Mouse (Mus musculus) fibroblast of lung, adult 2 months (primary cell): ENCODE measurements at regions not wholly inside any gene's neighbourhood (a gene's known extent, or its start where the extent isn't known, plus 50 kb on each side); places are given as distances from the start of the nearest gene placed in this dataset.

Source experiments
- DNase-seq: peaks from one replicate; pipeline ENCODE4 v3.0.0-alpha.2; 2011; ENCODE audit warnings: low read depth

DNA sequence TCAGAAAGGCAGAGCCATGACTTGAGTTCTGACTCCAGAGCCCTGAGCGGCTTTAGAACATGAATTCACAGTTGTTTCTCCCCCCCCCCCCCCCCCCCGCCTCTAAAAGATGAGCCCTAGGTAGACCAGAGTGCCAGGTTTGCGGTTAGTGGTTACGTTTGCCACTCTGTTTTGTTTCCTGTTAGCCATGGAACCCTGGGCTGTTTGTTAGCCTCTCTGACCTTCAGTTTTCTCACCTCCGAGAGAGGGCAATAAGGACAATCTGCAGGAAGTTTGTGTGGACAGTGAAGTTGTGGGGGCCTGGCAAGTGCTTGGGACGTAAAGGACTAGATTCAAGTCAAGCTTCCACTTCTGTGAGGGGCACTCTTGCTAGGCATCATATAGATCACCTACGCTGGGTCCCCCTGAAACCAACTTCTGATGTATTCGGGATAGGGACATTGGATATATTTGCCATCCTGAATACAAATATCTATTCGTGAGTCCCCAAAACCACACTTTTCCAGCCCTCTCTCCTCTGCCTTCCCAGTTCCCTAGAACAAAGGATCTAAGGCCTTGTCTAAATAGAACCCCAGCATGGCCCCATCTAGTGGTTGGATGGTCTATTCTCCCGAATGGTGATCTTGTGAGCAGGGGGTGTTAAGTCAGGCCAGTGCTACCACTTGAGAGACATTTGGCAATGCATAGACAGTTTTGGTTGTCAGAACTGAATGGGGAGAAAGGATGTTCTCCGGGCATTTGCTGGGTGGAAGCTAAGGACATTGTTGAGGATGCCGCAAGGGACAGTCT is 145.4 kb upstream of the Tle3 start:
- no peak for DNase-seq

DNA sequence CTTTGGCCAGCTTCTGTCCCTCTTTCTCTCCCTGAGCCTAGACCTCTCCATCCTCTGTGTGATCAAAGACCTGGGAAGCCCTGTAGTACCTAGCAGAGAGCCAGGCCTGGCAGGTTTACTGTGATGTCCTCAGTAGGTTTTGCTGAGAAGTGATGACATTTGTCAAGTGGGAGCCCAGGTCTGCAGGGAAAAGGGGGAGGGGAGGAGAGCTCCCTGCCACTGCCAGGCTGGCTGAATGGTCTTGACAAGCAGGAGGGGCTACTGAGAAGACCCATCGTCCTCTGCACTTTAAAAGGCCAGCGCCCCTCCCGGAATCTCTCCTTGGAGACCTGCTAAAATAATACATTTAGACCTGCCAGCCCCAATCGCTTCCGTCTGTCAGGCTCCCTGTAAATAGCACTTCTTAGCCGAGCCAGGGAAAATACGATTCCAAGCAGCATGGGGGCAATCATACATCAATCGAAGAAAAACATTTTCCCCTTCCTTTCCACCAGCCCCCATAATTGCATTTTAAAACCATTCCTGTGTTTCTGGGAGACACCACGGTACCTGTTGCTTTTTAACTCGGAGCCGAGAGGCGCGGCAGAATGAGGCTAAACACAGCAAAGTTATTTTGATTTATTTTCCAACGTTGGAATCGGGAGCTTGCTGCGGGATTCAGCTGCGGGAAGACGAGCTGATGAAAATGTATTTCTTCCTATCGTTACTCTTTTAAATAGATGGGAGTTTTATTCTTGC is 144.5 kb upstream of the Tle3 start:
- DNase-seq: no peak

DNA sequence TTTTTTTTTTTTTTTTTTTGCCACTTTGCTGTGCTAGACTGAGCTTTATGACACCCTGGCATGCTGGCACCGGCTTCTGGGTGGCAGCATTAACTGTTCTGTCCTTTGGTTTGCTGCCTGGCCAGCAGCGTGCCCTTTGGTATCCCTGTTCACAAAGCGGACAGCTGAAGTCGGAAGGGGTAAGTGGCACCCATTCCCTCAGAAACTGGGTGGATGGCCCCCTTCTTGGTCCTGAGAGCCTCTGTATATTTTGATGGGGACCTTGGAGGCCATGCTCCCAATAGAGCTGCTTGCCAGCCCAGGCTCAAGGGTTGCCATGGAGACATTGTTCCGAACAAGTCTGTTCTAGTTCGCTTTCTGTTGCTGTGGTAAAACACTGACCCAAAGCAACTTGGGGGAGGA is 143.9 kb upstream of the Tle3 start:
- DNase-seq: no peak

DNA sequence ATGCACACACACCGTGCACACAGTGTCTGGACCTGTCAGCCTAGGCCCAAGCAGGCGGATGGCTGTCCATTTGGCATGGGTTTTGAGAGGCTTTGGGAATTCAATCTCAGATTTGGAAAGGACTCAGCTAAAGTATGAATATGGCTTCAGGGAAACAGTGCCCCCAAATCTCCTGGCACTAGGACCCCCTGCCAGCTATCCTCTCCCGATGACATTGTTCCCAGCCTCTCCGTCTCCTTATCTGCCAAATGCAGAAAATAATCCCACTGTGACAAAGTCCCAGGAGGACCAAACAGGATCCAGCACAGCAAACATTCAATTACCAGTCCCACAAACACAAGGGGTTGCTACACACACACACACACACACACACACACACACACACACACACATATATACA is 141.9 kb upstream of the Tle3 start:
- no peak for DNase-seq

DNA sequence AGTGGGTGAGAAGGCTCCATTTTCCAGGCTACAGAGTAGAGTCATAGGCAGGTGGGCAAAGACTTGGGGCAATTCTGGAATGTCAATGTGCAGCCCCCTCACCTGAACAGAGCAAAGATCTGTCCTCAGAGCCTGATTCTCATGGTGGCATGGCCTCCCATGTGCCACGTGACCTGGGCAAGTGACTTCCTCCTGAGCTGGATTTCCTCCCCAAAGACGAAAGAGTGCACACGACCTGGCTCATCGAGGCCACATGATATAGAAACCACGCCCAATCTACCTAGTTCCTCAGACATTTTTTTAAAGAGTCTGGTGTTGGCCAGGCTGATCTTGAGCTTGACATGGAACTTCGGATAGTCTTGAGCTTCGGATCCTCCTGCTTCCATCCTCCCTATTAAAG is 139.5 kb upstream of the Tle3 start:
- DNase-seq: no peak

DNA sequence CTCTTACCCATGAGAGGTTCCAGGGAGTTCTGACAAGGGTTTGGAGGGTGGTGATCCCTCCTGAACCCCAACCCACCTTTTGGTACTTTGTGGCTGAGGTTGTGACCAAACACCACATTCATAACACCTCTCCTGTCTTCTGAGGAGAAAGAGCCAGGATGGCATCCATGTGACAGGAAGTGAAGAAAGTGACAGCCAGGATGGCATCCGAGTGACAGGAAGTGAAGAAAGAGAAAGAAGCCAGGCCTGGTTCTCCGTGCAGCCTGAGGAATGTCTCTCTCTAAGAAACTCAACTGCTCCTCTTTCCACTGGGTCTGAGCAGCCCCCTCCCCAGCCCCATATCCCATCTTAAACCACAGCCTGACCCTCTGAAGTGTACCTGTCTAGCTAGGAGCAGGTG is 138.9 kb upstream of the Tle3 start:
- DNase-seq: no peak

DNA sequence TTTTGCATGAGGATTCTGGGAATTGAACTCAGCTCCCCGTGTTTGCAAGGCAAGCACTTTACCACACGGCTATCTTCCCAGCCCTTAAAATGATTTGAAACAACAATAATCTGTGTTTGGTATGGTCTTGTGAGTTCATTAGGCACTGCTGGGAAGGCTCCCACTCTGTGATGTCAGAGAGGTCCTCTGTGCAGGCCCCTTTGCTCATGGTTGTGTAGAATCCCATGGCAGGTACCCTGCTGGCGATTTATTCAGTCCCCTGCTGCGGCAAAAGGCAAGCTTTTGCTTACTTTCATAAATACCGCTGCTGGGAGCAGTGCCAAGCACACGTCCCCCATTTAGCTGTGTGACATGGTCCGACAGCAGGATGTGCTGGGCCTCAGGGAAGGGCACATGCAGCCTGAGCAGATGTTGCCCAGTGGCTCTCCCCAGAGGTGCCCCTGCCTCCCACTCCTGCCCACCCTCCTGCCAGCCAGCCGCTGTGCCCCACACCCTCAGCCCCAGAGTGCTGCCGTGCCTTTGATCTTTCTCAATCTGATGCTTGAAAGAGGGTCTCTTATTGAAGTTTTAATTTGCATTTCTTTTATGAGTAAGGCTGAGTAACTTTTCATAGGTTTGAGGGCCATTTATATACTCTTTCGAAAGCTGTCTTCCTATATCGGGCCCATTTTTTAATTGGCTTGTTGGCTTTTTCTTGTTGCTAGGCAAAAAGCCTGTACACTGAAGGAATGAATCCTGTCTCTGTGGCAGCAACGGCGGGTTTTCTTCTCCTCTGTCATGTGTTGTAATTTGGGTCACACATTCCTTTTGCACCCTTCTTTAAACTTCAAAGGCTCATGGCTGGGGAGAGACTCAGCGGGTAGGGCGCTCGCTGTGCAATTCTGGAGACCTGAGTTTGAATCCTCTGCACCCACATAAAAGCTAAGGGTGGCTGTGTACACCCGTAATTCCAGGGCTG is 136.2 kb upstream of the Tle3 start:
- no peak for DNase-seq

DNA sequence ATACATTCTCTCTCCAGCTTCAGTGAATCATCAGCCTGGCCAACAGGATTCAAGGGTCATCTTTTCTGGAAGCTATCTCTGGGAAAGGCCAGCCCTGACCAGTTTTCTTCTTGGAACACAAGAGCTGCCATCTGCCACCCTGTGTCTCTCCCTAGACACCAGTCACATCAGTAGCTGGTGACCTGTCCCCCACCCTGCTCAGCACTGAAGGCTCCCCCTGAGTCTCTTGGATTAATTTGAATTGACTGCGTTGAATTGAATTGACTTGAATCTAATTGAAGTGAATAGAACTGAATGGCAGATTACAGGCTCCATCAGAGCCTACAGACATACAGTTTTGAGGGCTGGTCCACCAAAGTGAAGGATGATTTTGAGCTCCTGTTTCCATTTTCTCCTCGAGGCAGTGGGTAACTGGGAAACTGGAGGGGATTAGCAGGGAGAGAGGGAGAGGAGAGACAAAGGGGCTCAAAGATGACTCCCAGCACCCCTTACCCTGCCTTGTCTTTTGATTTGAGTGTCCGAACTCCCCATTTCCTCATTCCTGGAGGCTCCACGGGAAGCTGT is 133.4 kb upstream of the Tle3 start:
- no peak for DNase-seq

DNA sequence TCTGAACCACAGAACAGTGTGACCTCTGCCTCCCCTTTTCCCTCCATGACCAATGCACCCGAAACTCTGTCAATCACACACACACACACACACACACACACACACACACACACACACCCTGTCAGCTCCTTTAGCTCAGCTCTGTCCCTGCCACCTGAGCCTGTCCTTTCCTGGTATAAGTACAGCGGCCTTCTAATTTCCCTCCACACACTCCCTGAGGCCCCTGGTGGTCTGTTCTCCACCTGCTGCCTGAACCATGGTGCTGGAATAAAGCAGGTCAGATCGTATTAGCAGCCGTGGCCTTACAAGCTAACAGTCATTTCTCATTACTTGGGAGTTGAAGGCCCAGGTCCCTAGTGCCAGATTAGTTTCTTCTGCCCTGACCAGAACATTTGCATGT is 132.8 kb upstream of the Tle3 start:
- no peak for DNase-seq

DNA sequence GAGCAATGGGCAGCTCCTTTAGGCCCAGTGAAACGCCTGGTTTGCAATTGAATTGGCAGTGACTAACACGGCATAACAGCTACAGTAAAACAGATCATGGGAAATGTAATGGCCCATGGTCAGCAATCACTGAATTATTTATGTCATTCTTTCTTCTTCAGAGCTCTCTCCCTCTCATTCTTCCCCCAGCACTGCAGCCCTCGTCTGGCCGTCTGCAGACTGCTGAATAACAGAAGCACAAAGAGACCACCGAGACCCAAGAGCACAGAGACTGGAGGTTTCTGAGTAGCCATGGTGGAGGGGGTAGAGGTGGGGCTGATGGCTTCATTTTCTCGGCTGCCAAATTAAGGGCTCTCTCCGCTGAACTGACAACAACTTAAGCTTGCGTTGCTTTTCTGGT is 130.7 kb upstream of the Tle3 start:
- no peak for DNase-seq

DNA sequence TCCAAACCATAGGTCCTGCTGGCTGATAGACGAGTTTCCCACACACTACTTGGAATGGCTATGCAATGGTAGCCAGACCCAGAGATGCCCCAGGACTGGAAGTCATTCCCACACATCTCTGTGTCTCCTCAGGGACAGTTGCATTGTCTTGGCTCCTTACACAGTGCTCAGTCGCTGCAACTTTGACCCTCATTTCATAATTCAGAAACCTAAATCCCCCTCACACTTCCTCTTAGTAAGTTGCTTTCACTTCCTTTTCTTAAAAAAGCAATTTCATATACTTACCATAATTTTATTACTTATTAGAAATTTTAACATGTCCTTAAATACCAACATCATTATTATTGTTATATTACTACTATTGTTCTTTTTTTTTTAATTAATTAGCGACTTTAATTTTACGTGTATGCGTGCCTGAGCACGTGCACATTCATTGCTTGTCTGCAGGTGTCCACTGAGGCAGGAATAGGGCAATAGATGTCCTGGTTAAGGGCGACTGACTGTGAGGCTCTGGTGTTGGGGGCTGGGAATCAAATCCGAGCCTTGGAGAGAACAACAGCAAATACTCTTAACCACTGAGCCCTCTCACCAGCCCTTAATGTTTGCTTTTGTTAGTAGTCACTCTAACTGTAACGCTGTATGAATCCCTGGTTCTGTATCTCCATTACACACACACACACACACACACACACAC is 129.9 kb upstream of the Tle3 start:
- no peak for DNase-seq

DNA sequence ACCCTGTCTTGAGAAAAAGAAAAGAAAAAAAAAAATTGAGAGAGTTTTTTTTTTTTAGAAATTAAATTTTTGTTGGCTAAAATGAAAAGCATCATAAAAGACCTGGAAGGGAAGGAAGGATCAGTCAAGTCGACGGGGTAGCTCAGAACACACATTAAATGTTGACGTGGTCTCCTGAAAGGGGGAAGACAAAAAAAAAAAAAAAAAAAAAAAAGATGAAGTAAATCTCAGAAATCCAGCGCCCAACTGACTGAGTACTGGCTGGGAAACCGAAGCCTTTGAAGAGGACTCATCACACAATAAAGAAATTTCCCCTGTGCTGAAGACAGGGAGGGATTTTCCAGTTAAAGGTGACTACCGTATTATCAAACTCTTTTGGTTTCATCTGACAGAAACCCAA is 128.9 kb upstream of the Tle3 start:
- DNase-seq: no peak

DNA sequence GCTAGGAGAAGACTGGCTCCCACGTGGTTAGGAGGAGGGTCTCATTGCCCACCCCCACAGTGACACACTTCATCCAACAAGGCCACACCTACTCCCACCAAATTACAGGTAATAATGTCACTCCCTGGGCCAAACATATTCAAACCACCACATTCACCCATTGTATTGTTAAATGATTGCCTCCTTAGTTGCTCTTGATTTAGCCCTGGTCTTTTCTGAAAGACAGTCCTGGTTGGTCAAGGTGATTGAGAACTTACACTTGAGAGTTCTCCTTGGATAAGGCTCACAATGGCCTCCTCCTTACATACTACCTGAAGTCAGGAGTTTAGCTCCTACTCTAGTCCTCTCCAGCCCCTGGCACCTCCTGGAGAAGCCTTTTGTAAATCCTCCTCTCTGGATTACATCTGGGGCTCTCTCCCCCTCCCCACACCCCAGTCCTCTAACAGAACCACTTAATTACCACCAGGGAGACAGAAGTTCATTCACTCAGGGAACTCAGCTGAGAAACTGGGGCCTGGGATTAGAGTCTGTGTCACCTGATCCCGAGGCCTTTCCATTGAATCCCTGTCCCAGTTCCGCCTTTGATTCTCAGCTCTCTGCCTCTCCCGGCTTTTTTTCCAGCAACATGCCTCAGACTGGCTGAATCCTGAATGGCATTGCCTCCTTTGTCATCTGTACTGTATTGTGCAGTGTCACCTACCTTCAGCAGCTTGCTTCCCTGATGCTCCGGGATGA is 122.3 kb upstream of the Tle3 start:
- no peak for DNase-seq

DNA sequence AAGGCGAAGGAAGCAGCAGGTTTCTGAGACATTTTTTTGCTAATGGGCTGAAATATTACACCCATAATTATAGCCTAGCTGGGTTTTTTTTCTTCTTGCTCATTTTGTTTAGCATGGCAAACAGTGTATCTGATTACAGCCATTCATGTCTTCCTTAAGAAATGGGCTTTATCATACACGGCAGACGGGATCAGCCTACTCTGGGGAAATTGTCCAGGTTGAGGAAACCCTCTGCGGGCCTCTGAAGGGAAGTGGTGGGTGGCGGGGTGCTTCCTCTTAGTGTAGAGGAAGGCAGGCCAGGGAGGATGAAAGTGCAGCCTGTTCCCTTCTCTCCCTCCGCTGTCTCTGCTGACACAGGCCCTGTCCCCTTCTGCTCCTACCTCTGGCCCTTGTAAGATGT is 120.6 kb upstream of the Tle3 start:
- no peak for DNase-seq

DNA sequence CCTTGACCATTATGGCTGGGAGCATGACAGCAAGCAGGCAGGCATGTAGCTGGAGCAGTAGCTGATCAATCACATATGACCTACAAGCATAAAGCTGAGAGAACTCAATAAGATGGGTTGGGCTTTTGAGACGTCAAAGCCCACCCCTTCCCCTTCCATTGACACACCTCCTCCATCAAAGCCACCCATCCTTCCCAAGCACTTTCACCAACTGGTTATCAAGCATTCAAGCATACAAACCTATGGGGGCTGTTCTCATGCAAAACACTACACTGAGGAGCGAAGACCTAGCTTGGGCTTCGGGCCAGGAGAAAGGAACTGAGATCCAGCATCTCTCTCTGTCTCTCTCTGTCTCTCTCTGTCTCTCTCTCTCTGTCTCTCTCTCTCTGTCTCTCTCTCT is 118.4 kb upstream of the Tle3 start:
- DNase-seq: no peak

DNA sequence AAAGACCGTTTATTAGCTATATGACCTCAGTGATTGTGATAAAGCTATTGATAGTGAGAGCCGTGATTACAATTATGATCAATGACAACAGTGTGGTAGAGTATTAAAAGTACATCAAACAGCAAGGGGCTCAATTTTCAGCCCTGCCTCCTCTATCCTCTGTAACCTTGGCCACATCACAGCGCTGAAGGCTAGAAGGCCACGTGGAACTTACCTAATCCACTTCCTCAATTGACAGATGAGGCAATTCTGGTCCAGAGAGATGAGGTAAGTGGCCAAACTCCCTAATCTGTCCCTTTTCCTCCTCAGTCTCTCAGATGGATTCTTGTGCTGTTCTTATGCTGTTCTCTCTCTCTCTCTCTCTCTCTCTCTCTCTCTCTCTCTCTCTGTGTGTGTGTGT is 114.7 kb upstream of the Tle3 start:
- DNase-seq: no peak

DNA sequence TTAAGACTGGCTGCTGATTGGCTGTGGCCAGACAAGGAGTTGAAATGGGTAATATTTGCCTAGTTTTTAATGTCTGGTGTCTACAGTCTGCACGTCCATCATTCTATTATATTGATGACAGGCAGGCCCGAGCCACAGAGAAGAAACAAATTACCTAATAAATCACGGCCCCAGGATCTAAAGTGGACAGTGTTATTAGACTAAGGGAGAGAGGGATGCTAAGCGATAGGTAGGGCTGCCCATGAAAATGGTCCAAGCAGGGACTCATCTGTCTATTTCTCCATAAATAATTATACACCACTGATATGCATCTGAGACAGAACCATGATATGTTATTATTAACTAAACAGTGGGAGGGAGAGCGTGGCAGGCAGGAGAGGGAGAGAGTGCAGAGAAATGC is 114.1 kb upstream of the Tle3 start:
- DNase-seq: no peak

DNA sequence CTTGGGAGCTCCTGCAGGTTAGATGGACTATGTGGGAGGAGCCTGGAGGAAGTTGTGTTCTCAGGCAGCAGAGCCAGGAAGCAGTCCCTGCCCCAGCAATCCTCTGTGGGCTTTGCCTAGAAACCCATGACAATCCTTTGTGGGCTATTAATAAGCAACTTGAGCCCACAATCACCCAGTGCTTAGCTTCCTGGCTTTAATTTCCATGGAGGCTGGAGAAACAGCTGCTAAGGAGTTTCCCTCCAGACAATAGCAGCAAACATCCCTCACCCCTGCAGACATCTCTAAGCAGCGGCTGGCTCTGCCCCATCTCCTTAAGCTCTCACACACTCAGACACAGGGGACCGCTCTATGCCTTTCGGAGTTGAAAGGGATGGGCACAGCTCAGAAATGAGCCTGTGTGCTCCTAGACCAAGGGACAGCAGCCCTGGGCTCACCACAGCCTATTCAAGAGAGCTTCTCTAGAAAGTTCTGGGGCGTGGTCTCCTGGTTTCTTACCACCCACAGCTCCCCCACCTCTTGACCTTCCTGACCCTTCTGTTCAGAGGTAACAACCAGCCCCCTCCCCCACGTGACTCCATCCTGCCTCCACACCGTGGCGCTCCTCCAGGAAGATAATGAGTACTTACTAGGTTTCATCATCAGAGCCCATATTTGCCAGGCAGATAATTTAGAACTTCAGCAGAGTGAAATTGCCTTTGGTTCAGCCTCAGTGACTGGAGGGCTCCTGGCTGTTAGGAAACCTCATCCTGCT is 112.6 kb upstream of the Tle3 start:
- no peak for DNase-seq

DNA sequence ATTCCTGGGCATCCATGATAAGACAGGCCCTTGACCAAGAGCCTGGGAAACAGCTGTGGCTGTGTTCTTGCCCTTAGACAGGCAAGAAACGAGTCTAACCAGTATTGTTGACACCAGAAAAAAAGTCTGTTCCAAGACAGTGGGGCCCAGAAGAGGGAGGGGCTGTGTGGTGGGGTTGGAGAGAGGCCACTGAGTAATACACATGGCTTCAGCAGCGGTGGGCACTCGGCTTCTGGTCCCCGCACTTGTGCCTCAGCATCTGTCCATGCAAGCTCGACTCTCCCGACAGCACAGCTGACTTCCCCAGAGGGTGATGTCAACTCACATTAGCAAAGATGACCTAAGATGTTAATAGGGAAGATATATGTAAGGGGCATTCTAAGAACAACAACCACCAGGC is 110.9 kb upstream of the Tle3 start:
- no peak for DNase-seq

DNA sequence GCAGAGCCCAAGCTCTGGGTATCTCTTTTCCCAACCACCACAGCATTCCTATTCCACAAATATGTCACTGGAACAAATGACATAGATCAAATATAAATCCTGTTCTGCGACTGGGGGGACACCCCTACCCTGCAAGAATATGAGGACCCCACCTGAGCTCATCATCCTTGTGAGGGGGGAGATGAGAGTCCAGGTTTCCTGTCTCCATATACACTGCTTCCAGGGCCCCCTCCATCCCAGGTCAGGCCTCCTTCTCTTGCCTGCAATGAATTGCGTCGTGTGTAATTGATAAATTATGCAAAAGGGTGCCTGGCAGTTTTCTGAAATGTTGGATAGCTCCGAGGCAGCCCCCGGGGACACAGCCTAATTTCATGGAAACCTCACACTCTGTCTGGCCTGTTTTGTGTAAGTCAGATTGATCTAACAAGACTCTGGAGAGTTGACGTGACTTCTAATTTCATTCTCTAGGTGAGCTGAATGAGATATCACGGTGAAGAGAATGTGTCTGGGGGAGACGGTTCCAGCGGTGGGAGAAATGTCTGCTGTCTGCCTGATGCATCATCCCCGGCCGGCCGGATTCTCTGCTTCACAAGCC is 110.3 kb upstream of the Tle3 start:
- no peak for DNase-seq
